Mouse (Mus musculus): ENCODE results near the gene Ints1. TPM values are rescaled to one million over a fixed set of nuclear protein-coding genes. Genes with fewer than 3 reads are reported as not detected.

Gene Ints1
- polyA plus RNA-seq, 1 experiment from 2014 or later = 26.3 TPM

DNA sequence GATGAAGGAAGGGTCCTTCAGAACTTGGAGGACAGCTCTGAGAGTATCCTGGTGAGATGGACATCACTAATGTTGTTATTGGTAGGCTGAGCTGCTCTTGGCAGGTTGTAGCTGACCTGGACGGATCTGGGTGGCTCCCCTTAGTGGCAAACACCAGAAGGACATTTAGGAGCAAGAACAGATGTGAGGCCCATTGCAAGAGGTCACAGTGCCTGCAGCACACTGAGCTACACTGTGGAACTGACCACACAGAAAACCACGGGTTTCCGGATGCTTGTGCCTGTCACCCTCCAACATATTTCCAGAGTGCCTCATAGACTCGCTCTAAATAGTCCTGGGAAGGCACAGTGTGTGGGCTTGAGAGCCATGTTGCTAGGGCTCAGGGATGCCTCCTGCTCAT, 14.0 kb upstream of the Ints1 start:
- DNase-seq (ENCODE audit: low spot score, missing footprints) (no peak), ATAC-seq (ENCODE audit: low FRiP score) (no peak)
- no peak overlapping the region for H3K4me2 ChIP-seq
- H3K27ac ChIP-seq (ENCODE audit: low read depth, low read length) = no peak overlapping the region
- peaks cover 14% of the 10 kb centered on the region for H3K4me1 ChIP-seq (ENCODE audit: control insufficient read depth, insufficient read depth, low read length)
- H3K9me3 ChIP-seq (ENCODE audit: control insufficient read depth, low read length) = no peaks in the 10 kb centered on the region
- no peak overlapping the region for H3K4me3 ChIP-seq (ENCODE audit: low read depth, low read length)
- H3K27me3 ChIP-seq (ENCODE audit: control insufficient read depth, insufficient read depth, low read length) = no peaks in the 10 kb centered on the region
- no peak overlapping the region for H3K9ac ChIP-seq (ENCODE audit: low read length)
- 58% methylated on average over 4 of the region's 4 CpGs for WGBS
- H3K36me3 ChIP-seq (ENCODE audit: control insufficient read depth, insufficient read depth, low read length) = no peaks in the 10 kb centered on the region

DNA sequence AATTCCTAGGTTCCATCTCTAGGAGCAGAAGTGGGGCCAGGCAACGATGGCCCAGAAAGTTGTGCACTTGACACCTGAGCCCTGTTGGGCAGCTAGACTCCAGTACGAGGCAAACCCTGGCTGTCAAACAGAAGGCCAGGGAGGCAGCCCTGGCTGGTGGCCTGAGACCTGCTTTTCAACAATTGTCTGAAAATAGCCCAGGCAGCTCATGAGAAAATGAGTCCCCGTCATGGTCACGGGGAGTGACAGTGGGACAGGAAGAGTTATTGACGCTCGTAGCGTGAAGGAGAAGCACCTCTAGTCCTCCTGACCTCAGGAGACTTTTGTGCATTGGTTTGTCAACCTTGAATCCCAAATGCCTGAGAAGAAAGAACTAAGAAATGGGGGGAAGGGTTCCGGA, 5.9 kb upstream of the Ints1 start:
- no peaks in the 10 kb centered on the region for H3K9me3 ChIP-seq (ENCODE audit: control insufficient read depth, low read length)
- no peak overlapping the region for H3K27ac ChIP-seq (ENCODE audit: low read depth, low read length)
- H3K4me3 ChIP-seq (ENCODE audit: low read depth, low read length) = no peak overlapping the region
- no peak overlapping the region for H3K4me2 ChIP-seq
- no peaks in the 10 kb centered on the region for H3K27me3 ChIP-seq (ENCODE audit: control insufficient read depth, insufficient read depth, low read length)
- no peak overlapping the region for H3K9ac ChIP-seq (ENCODE audit: low read length)
- DNase-seq (ENCODE audit: low spot score, missing footprints) (no peak), ATAC-seq (ENCODE audit: low FRiP score) (no peak)
- H3K36me3 ChIP-seq (ENCODE audit: control insufficient read depth, insufficient read depth, low read length) = no peaks in the 10 kb centered on the region
- 88% methylated on average over 8 of the region's 8 CpGs for WGBS
- no peaks in the 10 kb centered on the region for H3K4me1 ChIP-seq (ENCODE audit: control insufficient read depth, insufficient read depth, low read length)

DNA sequence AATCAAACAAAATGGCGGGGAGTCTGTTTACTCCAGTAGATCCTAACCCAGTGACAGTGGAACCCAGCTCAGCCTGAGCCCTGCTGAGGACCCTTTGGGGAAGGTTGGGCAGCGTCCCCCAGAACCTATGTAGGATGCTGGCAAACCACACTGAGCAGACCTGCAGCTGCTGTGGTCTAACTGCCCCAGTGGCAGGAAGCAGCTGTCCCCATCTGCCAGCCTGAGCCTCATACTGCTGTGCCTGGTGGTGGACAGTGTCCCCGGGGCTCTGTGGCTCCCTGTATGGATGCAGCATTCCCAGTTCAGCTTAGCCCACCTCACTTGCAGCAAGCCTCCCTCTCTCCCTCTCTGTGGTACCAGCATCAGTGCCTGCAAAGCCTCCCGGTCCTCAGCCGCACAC, 1.5 kb upstream of the Ints1 start:
- Histone ChIP-seq H3K27me3 (ENCODE audit: control insufficient read depth, insufficient read depth, low read length) (no peaks in the 10 kb centered on the region), H3K27ac (ENCODE audit: low read depth, low read length) (no peak overlapping the region), H3K36me3 (ENCODE audit: control insufficient read depth, insufficient read depth, low read length) (peaks cover 11% of the 10 kb centered on the region), H3K4me3 (ENCODE audit: low read depth, low read length) (no peak overlapping the region), H3K4me2 (no peak overlapping the region), H3K4me1 (ENCODE audit: control insufficient read depth, insufficient read depth, low read length) (peaks cover 9% of the 10 kb centered on the region), H3K9ac (ENCODE audit: low read length) (no peak overlapping the region), H3K9me3 (ENCODE audit: control insufficient read depth, low read length) (no peaks in the 10 kb centered on the region)
- 85% methylated on average over 5 of the region's 5 CpGs for WGBS
- DNase-seq (ENCODE audit: low spot score, missing footprints) (no peak), ATAC-seq (ENCODE audit: low FRiP score) (no peak)

DNA sequence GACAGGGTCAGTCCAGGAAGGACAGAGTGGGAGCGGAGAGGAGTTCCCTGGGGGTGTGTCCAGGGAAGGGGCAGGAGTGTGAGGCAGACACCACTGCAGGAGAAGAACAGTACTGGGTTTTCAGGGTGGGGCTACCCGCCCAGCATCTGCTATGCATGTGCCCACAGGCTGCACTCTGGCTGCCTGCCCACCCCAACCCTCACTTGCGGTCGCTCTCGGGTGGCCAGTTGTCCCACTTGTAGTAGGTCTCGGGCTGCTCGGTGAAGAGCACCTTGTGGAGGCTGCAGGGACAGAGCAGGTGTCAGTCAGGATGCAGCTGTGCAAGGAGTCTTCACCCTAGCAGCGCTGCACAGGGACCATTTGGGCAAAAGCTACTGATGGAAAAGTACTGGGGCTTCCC, 7.3 kb downstream of the Ints1 start:
- Histone ChIP-seq H3K27ac (ENCODE audit: low read depth, low read length) (no peak overlapping the region), H3K27me3 (ENCODE audit: control insufficient read depth, insufficient read depth, low read length) (no peaks in the 10 kb centered on the region), H3K4me3 (ENCODE audit: low read depth, low read length) (no peak overlapping the region), H3K36me3 (ENCODE audit: control insufficient read depth, insufficient read depth, low read length) (peaks cover 54% of the 10 kb centered on the region), H3K9ac (ENCODE audit: low read length) (no peak overlapping the region), H3K4me2 (no peak overlapping the region), H3K9me3 (ENCODE audit: control insufficient read depth, low read length) (no peaks in the 10 kb centered on the region), H3K4me1 (ENCODE audit: control insufficient read depth, insufficient read depth, low read length) (no peaks in the 10 kb centered on the region)
- WGBS = 94% methylated on average over 8 of the region's 8 CpGs
- DNase-seq (ENCODE audit: low spot score, missing footprints) (no peak), ATAC-seq (ENCODE audit: low FRiP score) (0 out of 2 replicates have a peak, but pooled peaks have one; percentile 22)

DNA sequence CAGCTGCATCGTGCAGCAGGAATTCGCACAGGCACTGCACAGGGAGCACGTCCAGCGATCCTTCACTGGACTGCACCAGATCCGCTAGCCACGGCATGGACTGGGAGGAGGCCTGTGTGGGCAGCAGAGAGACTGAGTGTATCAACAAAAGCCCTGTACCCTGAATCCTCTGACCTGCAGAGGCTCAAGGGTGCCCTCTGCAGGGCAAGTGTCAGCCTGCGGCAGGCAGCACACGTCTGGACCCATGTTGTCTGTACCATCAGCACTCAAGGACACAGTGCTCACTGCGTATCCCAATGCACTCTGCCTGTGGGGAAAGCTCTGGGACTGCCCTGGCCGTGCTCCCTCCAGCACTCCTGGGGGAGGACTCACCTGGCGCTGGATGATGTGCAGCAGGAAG, 11.2 kb downstream of the Ints1 start:
- H3K4me2 ChIP-seq = no peak overlapping the region
- DNase-seq (ENCODE audit: low spot score, missing footprints) (peak; percentile 91), ATAC-seq (ENCODE audit: low FRiP score) (peak; percentile 36; the same call in 1 of the 2 replicates)
- H3K27me3 ChIP-seq (ENCODE audit: control insufficient read depth, insufficient read depth, low read length) = no peaks in the 10 kb centered on the region
- 70% methylated on average over 11 of the region's 11 CpGs for WGBS
- no peaks in the 10 kb centered on the region for H3K9me3 ChIP-seq (ENCODE audit: control insufficient read depth, low read length)
- H3K36me3 ChIP-seq (ENCODE audit: control insufficient read depth, insufficient read depth, low read length) = peaks cover 34% of the 10 kb centered on the region
- H3K27ac ChIP-seq (ENCODE audit: low read depth, low read length) = no peak overlapping the region
- H3K9ac ChIP-seq (ENCODE audit: low read length) = no peak overlapping the region
- no peak overlapping the region for H3K4me3 ChIP-seq (ENCODE audit: low read depth, low read length)
- no peaks in the 10 kb centered on the region for H3K4me1 ChIP-seq (ENCODE audit: control insufficient read depth, insufficient read depth, low read length)

DNA sequence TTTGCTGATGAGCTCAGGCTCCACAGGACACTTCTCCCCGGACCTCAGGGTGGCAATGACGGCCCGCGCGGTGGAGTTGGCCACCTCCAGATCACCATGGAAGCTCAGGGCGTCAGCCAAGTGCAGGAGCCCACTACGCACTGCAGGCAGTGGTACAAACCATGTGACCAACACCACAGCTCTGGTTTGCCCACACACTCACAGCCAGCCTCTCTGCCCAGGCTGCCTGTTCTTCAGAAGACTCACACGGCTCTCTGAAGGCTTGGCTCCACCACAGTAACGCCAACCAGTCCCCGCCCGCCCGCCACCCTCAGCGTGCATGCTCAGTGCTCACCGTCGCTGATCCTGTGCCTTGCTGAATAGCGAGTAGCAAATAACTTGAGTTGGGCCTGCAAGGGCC, 17.4 kb downstream of the Ints1 start:
- 88% methylated on average over 15 of the region's 16 CpGs for WGBS
- no peak overlapping the region for H3K27ac ChIP-seq (ENCODE audit: low read depth, low read length)
- peaks cover 24% of the 10 kb centered on the region for H3K36me3 ChIP-seq (ENCODE audit: control insufficient read depth, insufficient read depth, low read length)
- no peaks in the 10 kb centered on the region for H3K27me3 ChIP-seq (ENCODE audit: control insufficient read depth, insufficient read depth, low read length)
- no peaks in the 10 kb centered on the region for H3K4me1 ChIP-seq (ENCODE audit: control insufficient read depth, insufficient read depth, low read length)
- no peak overlapping the region for H3K9ac ChIP-seq (ENCODE audit: low read length)
- no peak overlapping the region for H3K4me3 ChIP-seq (ENCODE audit: low read depth, low read length)
- H3K9me3 ChIP-seq (ENCODE audit: control insufficient read depth, low read length) = no peaks in the 10 kb centered on the region
- DNase-seq (ENCODE audit: low spot score, missing footprints) (no peak), ATAC-seq (ENCODE audit: low FRiP score) (no peak)
- no peak overlapping the region for H3K4me2 ChIP-seq

DNA sequence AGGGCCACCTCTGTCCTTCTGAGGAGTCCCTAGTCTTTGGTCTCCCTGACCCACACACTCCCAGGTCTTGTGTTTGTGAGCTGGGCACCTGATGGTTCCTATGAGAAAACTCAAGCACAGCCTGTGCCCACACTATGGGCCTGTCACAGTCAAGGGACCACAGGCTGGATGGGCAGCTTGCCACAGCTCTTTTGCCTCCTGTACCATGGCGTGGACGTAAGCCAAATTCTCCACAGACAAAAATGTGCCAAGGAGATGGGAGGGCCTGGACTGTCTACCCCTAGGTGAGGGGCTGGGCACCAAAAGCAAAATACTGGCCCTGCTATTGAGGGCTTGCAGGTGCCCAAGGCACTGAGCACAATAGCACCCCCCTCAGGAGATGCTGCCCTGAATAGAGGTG, 18.9 kb downstream of the Ints1 start:
- Histone ChIP-seq H3K27ac (ENCODE audit: low read depth, low read length) (no peak overlapping the region), H3K4me2 (no peak overlapping the region), H3K4me3 (ENCODE audit: low read depth, low read length) (no peak overlapping the region), H3K9ac (ENCODE audit: low read length) (no peak overlapping the region), H3K4me1 (ENCODE audit: control insufficient read depth, insufficient read depth, low read length) (no peaks in the 10 kb centered on the region), H3K9me3 (ENCODE audit: control insufficient read depth, low read length) (no peaks in the 10 kb centered on the region), H3K36me3 (ENCODE audit: control insufficient read depth, insufficient read depth, low read length) (peaks cover 17% of the 10 kb centered on the region; the same call in 1 of the 2 replicates), H3K27me3 (ENCODE audit: control insufficient read depth, insufficient read depth, low read length) (no peaks in the 10 kb centered on the region)
- no peak for ATAC-seq (ENCODE audit: low FRiP score)
- no peak for DNase-seq (ENCODE audit: low spot score, missing footprints)
- 92% methylated on average over 2 of the region's 2 CpGs for WGBS

DNA sequence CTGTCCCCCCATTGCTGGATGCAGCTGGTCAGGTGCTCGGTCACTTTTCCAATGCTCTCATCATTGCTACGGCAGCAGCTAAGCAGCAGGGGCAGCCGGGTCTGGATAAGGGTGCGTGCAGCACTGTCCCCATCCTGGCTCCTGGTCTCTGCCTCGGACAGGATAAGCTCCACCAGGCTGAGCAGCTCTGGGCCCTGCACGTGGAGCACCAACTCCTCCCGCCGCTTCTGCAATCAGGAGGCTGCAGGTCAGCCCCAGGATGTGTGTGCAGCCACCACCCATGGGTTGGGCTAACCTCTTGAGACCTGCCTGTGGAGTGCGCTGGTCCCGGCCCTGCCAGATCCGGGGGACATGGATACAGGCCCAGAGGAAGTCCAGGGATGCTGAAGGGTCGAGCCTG, 19.3 kb downstream of the Ints1 start:
- Histone ChIP-seq H3K36me3 (ENCODE audit: control insufficient read depth, insufficient read depth, low read length) (peaks cover 17% of the 10 kb centered on the region), H3K9ac (ENCODE audit: low read length) (no peak overlapping the region), H3K27ac (ENCODE audit: low read depth, low read length) (no peak overlapping the region), H3K4me1 (ENCODE audit: control insufficient read depth, insufficient read depth, low read length) (no peaks in the 10 kb centered on the region), H3K4me2 (no peak overlapping the region), H3K4me3 (ENCODE audit: low read depth, low read length) (no peak overlapping the region), H3K27me3 (ENCODE audit: control insufficient read depth, insufficient read depth, low read length) (no peaks in the 10 kb centered on the region), H3K9me3 (ENCODE audit: control insufficient read depth, low read length) (no peaks in the 10 kb centered on the region)
- WGBS = 88% methylated on average over 12 of the region's 12 CpGs
- DNase-seq (ENCODE audit: low spot score, missing footprints) (no peak), ATAC-seq (ENCODE audit: low FRiP score) (no peak)

DNA sequence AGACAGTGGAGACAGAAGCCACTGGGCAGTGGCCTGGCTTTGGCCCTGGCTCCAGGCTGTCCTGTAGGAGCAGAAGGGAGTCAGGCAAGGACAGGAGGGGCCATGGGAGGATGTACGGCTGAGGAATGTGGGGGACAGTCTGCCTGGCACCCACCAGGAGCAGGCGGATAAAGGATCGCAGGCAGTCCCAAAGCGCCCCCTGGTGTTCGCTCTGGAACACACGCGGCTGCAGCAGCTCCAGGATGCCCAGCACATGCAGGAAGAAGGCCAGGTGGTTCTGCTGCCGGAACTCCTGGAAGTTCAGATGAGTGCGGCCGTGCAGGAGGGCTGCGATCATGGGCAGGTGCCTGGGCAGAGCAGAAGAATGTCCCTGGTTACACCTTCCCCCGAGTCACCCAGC, 20.7 kb downstream of the Ints1 start:
- H3K27ac ChIP-seq (ENCODE audit: low read depth, low read length) = no peak overlapping the region
- no peaks in the 10 kb centered on the region for H3K27me3 ChIP-seq (ENCODE audit: control insufficient read depth, insufficient read depth, low read length)
- DNase-seq (ENCODE audit: low spot score, missing footprints) (peak; percentile 92), ATAC-seq (ENCODE audit: low FRiP score) (no peak; the same call in 1 of the 2 replicates)
- H3K36me3 ChIP-seq (ENCODE audit: control insufficient read depth, insufficient read depth, low read length) = peaks cover 17% of the 10 kb centered on the region
- H3K4me3 ChIP-seq (ENCODE audit: low read depth, low read length) = no peak overlapping the region
- no peak overlapping the region for H3K4me2 ChIP-seq
- H3K9me3 ChIP-seq (ENCODE audit: control insufficient read depth, low read length) = no peaks in the 10 kb centered on the region
- no peak overlapping the region for H3K9ac ChIP-seq (ENCODE audit: low read length)
- H3K4me1 ChIP-seq (ENCODE audit: control insufficient read depth, insufficient read depth, low read length) = no peaks in the 10 kb centered on the region
- WGBS = 38% methylated on average over 12 of the region's 12 CpGs

DNA sequence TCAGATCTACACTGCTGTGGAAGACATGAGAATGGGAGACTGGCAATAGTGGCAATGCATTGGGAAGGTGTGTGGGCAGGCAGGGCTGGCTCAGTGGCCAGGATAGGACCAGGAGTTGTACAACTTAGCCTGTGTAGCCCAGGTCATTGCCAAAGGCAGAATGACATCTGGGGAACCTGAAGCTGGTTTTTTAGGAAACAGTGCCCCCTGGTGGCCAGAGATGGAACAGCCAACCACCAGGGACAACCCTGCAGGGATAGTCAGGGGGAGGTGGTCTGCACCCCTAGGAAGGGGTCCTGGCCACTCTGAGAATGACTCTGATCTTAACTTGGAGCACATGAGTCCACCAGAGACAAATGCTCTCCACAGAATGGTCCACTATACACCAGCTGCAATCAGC, 24.9 kb downstream of the Ints1 start:
- no peak overlapping the region for H3K27ac ChIP-seq (ENCODE audit: low read depth, low read length)
- DNase-seq (ENCODE audit: low spot score, missing footprints) = peak; percentile 99
- H3K27me3 ChIP-seq (ENCODE audit: control insufficient read depth, insufficient read depth, low read length) = no peaks in the 10 kb centered on the region
- ATAC-seq (ENCODE audit: low FRiP score) = peak; percentile 31
- no peaks in the 10 kb centered on the region for H3K9me3 ChIP-seq (ENCODE audit: control insufficient read depth, low read length)
- H3K9ac ChIP-seq (ENCODE audit: low read length) = no peak overlapping the region
- peaks cover 5% of the 10 kb centered on the region; the same call in 1 of the 2 replicates for H3K36me3 ChIP-seq (ENCODE audit: control insufficient read depth, insufficient read depth, low read length)
- no peak overlapping the region for H3K4me3 ChIP-seq (ENCODE audit: low read depth, low read length)
- H3K4me2 ChIP-seq = no peak overlapping the region
- H3K4me1 ChIP-seq (ENCODE audit: control insufficient read depth, insufficient read depth, low read length) = no peaks in the 10 kb centered on the region

All from midbrain, embryonic 11.5 days (tissue).